Mouse (Mus musculus) regulatory T cell (primary cell): ENCODE results near the gene Ptpa.

ENCODE experiments used
- in situ Hi-C: fragments of 300-600 bp; cut with MboI, MseI; formaldehyde crosslinking; loops from one replicate; pipeline ENCODE4 v1.15.1; 2025; ENCODE audit warnings: high pct_unique_total_duplicates

Ptpa gene

DNA sequence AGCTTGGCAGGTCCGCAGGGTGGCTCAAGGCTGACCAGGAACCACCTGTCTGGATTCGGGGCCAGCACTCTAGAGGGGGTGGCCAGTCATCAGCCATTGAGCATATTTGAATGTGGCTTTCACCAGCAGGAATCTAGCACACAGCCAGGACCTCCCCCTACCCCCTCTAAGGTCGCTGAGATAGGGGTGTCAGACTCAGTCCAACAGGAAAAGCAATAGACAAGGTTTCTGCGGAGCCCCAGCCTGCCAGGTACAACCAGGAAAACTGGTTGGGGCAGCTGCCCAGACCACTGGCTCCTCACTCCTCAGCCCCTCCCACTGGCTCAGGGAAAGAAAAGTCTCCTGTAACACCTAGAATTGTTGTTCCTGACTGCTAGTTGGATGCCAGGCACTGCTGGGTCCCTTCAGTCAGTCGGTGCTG lies 47.5 kb downstream of the Ptpa start:
- in situ Hi-C loops = no loop called here

DNA sequence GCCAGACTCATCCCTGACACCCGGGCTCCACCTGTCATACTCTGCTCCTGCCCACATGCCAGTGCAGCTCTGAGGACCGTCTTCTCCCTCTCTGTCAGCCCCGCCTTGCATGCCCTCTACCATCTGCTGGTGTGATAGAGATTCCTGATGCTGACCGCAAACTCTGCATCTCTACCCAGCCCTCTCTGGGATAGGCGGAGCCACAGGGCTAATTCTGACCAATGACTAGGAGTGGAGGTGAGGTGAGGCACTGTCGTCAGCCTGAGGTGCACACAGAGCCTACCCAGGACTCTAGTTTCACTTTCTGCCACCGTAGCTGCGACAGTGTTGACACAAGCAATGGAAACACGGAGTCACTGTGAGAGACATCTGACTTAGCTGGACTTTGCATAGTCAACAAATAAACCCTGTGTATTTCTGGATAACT lies 48.1 kb downstream of the Ptpa start:
- in situ Hi-C loops = no loop called here

DNA sequence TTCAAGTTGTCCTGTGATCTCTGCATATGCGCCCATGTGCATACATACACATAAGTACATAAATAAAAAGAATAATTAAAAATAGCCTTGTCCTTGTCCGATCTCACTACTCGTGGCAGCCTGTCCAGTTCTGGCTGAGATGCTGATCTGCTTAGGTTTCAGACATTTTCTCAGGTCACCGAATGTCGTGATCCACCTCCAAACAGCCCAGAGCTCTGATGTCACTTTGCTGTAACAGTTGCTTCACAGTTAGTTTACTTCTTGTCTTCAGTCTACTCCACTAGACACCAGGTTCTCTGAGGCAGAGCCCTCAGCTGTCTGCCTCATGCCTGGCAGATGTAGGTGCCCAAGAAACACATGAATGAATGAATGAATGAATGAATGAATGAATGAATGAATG lies 48.6 kb downstream of the Ptpa start:
- in situ Hi-C loops = no loop called here

DNA sequence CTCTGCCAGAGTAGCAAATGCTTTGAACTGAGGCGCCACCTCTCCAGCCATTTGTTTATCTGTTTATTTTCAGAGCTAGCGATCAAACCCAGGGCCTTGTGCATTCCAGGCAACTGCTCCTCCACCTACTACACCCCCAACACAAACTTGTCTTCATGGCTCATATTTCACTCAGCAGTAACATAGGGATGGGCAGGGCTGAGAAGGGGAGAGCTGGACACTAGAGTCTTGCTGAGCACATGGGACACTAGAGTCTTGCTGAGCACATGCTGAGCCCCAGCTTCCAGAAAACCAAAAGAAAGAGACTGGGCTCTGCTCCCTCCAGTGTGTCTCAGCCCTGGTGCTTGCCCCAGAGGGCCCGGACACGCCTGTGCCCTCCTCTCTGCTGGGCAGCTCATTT lies 50.9 kb downstream of the Ptpa start:
- in situ Hi-C loops = no loop called here

DNA sequence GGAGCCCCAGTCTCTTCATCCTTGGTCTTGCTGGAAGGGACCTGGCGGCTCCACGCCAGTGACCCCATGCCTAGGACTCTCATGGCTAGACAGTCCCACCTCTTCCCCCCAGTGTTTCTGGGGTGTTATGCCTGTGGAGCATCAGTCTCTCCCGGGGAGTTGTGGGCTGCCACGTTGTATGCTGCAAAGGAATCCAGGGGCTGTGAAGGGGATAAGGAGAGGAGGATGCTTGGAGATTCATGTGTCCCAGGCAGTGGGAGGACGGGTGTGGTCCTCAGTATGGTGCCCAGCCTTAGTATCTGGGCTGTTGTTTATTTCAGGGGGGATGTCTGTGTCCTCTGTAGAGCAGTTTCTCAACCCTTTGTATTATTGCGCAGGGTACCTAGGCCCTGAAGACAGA lies 53.2 kb downstream of the Ptpa start:
- in situ Hi-C loops = no loop called here

DNA sequence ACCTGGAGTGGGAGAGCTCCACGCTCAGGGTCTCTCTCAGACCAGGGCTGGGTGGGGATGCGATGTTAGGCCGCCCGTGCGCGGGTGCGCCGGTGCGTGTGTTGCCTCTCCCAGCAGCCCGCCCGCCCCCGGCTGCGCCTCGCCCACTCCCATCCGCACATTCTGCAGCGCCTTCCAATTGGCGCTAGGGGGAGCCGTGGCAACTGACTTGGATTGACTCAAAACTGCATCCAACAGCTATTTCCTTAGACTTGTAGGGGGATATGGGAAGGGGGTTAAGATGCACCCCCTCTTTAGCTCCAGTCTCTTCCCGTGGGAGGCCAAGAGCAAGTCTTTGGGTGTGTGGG lies 53.9 kb downstream of the Ptpa start:
- in situ Hi-C loops = no loop called here

DNA sequence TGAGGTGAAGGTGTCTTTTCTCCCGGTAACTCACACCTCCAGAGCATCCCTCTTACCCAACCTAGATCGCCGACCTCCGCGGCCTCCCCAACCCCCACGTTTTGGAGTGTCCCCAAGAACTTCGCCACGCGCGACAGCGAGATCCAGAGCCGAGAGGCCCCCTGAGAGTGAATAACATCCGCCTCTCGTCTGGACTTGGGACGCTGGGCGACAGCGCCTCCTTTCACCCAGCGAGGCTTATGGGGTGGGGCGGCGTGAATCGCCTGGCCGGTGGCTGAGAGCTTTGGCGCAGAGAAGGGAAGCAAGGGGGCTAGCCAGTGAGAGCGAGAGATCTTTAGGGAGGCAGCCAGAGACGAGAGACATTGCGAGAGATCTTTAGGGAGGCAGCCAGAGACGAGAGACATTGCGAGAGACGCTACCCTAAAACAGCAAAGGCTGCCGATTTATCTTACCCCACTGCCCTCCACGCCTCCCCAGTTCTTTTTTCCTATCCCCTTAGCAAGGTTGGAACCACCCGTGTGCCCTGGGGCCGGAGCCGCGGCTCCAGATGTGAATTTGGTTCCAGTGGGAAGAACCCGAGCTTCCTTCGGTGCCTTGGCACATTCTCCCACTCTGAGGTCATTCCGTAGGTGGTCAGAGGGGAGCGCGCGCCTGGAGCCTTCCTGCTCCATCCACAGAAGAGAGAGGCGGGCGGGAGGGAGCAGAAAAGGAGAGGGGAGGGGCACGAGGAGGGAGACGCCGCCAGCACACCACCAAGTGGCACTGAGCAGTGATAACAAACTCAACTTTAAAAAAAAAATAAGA lies 54.5 kb downstream of the Ptpa start:
- in situ Hi-C loops = no loop called here

DNA sequence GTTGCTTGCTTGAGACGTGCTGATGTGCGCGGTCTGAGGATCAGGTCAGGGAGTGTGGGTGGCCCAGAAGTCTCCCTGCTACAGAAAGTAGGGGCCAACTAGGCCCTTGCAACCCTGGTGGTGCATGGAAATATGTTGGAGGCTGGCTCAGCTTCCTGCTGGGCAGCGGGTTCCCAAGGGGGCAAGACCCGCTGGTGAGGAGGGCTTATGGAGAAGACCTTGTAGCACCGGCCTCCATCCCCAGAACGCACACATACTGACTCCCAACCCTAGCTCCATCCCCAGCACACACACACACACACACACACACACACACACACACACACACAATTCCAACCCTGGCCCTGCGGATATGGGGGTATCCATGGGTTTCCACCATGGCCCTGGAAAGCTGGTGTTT lies 55.2 kb downstream of the Ptpa start:
- in situ Hi-C loops = no loop called here

DNA sequence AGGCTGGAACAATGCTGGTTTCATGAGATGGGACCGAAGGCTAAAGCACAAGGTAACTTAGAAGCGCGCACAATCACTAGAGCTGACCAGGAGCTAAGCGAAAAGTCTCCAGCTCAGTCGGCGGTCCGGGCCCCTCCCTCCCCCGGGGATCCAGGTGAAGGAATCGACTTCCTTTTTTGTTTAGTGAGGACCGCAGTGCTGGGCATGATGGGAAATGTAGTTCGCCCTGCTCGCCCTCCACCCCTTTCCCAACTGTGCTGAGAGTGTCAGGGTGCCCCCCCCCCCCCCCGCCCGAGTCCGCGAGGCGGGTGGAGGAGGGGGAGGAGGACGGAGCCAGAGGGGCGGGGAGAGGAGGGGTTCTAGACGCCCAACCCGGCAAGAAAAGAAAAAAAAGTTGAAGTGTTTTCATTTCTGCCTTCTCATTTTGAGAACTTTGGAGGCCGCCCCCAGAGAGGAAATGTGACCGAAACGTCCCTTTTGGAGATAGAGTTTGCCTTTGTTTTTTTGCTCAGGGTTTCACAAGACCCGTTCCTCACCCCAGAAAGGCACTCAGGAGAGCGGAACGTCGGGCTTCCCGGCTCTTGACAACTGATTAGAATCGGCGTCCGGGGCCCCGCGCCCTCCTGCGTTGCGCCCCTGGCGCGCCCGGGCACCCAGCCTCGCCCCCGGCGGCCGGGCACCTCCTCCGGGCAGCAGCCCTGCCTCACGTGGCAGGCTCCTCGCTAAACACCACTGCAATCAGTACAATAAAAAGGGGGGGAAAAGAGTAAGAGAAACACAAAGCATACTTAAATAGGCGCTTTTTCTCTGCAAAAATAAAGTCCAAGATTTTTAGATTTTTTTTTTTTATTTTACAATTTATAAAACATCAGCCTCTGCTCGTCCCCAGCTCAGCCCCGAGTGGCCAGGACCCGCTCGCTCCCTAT lies 56.2 kb downstream of the Ptpa start:
- in situ Hi-C loops = no loop called here

DNA sequence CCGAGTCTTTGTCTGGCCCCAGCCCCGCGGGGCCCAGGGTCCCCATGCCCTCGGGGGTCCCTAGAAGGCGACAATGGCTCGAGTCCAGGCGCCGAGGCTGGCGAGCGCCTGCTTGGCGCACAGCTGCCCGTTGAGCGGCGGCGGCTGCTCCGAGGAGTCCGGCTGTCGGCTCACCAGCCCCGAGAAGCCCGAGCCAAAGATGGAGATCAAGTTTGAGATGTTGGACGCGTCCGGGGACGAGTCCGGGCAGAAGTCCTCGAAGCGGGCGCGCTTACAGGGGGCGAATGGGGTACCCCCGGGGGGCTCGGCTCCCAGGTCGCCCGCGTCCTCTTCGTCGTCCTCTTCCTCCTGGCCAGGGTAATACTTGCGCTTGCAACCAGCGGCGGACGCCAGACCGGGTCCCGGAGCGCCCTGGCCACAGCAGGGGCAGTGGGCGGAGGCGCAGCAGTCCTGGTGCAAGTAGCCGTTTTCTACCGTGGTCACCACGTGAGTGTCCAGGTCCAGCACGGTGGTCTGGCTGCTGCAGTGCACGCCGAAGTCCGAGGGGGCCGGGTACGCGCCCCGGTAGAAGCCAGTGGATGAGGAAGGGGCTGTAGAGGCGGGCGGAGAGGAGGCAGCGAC lies 57.0 kb downstream of the Ptpa start:
- in situ Hi-C loops = no loop called here

DNA sequence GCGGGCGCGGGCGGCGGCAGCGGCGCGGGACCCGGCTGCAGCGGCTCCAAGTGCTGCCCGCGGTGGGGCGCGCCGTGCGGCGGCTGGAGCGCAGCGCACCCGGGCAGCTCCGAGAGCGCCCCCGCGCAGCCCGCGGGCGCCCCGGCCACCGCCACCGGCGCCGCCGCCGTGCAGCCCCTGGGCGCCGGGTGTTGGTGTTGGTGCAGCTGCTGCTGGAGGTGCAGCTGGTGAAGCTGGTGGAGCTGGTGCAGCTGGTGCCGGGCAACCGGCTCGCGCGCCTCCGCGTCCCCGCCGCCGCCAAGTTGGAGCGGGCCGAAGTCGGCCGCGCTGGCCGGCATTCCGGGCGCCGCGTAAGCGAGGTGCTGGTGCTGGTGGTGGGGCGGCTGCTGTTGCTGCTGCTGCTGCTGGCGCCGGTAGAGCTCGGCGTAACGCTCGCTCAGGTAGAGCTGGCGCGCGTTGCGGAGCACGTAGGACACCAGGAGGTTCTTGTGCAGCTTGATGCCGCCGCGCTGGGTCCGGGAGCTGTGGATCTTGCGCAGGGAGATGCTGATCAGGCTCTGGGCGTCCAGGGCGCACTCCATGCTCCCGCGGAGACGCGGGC lies 57.7 kb downstream of the Ptpa start:
- in situ Hi-C loops = no loop called here

DNA sequence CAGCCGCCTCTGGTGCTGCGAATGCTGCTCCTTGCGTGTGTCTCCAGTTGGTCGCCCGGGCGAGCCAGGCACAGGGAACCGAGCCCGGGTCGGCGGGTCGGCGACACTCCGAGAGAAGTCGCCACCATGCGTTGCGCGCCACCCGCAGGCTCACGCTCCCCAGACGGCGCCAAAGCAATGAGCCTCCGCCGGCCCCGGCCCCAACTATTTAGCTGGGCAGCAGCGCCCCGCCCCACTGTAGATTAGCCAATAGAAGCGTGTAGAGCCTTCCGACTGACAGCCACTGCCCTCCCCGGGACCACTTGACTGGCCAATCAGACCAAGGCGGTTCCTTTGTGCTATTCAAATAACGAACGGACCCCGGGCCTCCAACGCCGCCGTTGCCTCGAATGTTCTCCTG lies 58.2 kb downstream of the Ptpa start, which contains the start of gene Ier5l:
Ier5l (minus strand) TSS at position 181 of the 400 bp plus-strand sequence.
- in situ Hi-C loops = no loop called here

DNA sequence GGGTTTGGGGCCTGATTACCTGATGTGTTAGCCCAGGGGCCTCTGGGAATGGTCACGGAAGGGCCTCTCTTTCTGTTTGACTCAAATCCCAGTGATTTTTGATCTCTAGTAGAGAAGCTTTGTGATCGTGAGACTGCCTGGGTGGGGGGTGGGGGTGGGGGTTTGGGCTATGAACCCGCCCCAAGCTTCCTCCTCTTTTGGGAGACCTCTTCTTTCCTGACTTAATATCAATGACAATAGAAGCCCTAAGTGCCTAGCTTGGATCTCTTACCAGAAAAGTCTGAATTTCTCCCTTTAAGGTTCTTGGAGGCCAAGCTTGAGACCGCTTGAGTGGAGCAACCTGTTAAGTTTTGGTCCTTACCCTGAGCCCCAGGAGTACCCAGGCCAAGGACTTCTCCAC lies 58.9 kb downstream of the Ptpa start:
- in situ Hi-C loops = no loop called here

DNA sequence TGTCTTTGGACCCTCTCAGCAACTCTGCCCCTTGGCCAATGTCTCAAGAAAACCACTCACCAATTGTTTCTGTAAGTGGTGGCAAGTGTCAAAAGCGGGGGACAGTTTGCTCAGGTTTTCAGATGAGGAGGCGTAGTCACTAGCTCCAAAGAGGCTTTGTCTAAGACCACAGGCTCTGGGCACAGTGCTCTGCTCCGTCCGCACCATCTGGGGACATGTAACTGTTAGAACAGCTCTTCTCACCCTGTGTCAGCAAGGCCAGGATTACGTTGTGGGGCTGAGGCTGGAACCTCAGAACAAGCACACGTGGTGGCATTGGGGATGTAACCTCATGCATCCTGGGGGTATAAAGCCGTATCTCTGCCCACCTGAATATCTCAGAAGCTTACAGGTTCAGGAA lies 59.6 kb downstream of the Ptpa start:
- in situ Hi-C loops = no loop called here

DNA sequence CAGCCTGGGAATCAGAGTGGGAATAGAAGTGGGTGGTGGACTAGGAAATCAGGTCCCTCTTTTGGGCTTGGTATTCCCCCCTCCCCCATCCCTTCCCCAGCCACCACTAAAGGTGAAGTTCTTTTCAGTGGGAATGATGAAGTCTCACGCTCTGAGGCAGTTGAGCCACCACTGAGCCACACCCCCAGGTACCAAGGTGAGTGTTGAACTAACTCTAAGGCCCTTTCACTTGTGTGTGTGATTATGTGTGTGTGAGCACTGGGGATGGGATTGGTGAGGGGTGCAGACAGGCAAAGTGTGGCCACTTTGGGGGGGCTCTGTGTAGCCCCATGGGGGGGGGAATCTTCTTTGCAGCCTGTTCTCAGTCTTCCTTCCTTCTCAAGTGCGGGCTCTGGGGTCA lies 60.4 kb downstream of the Ptpa start:
- in situ Hi-C loops = no loop called here

DNA sequence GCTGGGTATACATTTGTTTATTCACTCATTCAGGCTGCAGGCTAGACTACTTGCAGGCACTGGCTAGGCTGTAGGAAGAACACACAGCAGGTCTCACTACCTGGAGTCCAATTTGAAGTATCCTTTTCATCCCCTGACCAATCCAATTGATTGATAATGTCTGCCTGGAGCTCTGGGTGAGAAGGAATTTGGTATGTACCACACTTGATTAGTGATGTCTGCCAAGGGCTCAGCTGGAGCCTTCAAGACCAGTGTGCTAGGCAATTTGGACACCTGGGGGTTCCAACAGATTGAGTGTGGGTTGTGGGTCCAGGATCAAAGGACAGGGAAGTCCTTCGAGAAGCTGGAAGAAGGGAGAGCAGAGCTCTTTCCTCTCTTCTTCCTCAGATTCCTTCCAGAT lies 62.7 kb downstream of the Ptpa start:
- in situ Hi-C loops = no loop called here

DNA sequence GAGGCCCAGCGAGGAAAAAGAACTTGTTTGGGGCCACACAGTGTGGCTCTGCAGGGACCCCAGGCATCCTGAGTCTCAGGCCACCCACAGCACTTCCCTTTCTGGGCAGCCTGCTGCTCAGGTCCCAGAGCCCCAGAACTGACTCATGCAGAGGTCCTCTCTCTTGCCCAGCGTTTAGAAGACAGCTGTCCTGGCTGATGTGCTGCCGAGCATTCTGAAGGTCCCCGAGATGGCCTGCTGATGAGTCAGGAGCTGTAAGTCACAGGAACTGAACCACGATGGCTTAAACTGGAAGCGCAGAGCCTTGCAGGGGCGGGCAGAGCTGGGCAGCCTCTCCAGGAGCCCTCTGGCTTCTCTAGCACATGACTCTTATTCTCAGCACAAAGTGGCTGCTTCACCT lies 71.8 kb downstream of the Ptpa start:
- in situ Hi-C loops = loop anchor here (10.0 kb wide), 1 partner anchor 1457 kb away; no protein-coding TSS in a partner anchor

DNA sequence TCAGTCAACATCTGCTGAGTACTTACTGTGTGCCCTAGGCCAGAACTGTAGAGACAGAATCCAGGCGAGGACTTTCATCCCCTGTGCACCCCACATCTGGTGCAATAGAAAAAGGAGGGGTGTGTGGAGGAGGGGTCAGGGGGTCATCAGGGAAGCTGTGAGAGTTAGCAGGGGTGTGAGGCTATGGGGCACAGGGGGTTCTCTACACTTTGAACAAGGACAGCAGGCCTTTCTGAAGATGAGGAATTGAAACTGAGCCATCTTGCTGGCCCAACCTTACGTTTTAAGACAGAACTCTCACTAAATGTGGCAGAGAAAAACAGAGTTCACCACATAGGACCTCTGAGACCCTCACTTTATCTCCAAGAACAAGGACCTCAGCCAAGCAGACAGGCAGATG lies 74.5 kb downstream of the Ptpa start:
- in situ Hi-C loops = no loop called here

DNA sequence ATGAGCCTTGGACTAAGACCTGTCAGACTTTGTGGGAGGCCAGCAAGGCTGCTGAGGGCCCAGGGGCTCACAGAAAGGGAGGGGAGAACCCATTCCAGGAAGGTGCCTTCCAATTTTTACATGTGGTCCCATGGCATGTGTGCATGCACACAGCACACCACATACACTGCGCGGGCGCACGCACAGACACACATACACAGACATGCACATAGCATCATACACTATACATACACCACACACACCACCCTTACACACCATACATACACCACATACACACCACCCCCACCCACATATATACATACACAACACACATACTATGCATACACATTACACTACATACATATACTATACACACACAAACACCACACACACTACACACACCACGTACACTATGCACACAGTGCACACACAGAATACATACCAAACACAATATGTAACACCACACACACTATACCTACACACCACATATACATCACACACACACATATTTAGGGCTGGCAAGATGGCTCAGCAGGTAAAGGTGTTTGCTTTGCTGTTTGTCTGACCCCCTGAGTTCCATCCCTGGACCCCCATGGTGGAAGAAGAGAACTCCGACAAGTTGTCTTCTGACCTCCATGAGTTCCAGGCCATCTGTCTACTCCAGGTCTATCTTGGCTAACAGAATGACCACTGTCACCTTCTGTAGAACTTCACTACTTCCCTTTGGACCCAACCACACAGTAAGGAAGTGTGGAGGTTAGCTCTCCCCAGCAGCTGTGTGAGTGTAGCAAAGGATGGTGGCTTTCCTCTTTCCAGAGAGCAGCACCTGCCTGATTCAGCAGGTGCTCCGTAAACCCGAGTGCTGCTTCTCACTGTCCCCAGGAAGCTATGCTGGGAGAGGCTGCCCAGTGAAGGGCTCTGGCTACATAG lies 79.4 kb downstream of the Ptpa start:
- in situ Hi-C loops = no loop called here

DNA sequence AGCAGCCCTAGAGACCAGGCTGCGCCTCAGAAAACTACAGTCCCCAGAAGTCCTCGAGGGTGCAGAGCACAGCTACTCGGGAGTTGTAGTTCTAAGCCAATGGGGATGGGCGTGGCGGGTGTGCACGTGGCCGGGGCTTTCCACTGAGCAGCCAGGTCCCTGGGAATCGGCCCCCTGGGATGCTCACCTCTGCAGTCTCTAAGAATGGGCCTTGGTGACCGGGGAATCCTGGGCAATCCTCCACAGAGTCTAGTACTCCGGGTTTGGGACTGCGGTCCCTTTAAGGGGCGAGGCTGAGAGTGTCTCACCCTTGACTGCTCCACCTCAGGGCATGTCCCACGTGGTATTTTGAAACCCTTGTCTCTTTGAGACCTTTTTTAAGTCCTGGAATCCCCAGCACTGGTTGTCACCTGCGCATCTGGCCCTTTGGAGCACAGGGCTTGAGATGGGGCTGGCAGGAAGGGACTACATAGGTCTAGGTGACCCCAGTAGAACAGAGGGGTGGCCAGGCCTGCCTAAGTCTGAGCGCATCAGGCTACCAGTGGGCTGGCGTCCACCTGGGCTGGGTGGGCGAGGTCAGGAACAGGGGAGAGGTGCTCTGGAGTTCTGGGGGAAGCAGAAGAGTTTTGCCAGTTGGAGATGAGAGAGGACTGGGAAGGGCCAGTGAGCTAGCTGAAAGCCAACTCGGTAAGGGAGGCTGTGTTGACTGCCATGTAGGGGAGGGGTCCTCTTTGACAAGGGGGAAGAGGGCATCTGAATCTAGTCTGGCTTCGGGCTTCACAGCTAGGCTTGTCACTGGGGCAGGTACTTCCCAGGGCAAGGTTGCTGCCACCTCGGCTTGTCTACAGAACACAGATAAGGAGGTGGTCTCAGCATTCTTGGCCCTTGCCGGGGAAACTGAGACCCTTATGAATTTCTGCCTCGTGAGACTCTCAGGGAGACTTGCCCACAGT lies 80.3 kb downstream of the Ptpa start:
- in situ Hi-C loops = no loop called here
